Mouse (Mus musculus) C2C12 (cell line): ENCODE results near the gene Epha3. TPM values are rescaled to one million over a fixed set of nuclear protein-coding genes. Genes with fewer than 3 reads are reported as not detected.

Experiments used
- H3K27me3 ChIP-seq: one replicate; pipeline ENCODE4 v1.6.1; 2011; ENCODE audit not compliant: control insufficient read depth, insufficient read depth, insufficient read length
- H3K36me3 ChIP-seq: one replicate; pipeline ENCODE4 v1.6.1; 2011; ENCODE audit not compliant: control insufficient read depth, insufficient read depth
- H3K4me3 ChIP-seq: one replicate; pipeline ENCODE4 v1.5.1; 2011; ENCODE audit warnings: mild to moderate bottlenecking, control low read depth; ENCODE audit not compliant: poor library complexity, insufficient read depth, severe bottlenecking
- H3K79me2 ChIP-seq: one replicate; pipeline ENCODE4 v1.6.1; 2011; ENCODE audit not compliant: control insufficient read depth, insufficient read depth
- H3K79me3 ChIP-seq: one replicate; pipeline ENCODE4 v1.6.1; 2011; ENCODE audit warnings: low read depth, control low read depth
- H3ac ChIP-seq: one replicate; pipeline ENCODE3; 2011; ENCODE audit warnings: low read depth; ENCODE audit not compliant: control insufficient read depth, insufficient read length
- CEBPB ChIP-seq: IDR thresholded peaks from one replicate; pipeline ENCODE4 v1.6.1; 2011; ENCODE audit warnings: low read depth, mild to moderate bottlenecking, control low read depth, moderate library complexity
- CTCF ChIP-seq: IDR thresholded peaks from one replicate; pipeline ENCODE4 v1.5.1; 2011; ENCODE audit not compliant: control insufficient read depth, insufficient read depth, insufficient read length
- FOSL1 ChIP-seq: IDR thresholded peaks from one replicate; pipeline ENCODE4 v1.8.0; 2011; ENCODE audit warnings: mild to moderate bottlenecking, low read length; ENCODE audit not compliant: poor library complexity, insufficient read depth, severe bottlenecking
- MAX ChIP-seq: IDR thresholded peaks from one replicate; pipeline ENCODE4 v1.6.1; 2011; ENCODE audit warnings: mild to moderate bottlenecking, control low read depth
- MYOD1 ChIP-seq: IDR thresholded peaks from one replicate; pipeline ENCODE4 v1.6.1; 2011; ENCODE audit warnings: low read depth; ENCODE audit not compliant: control insufficient read depth, insufficient read length
- MYOG ChIP-seq: IDR thresholded peaks from one replicate; pipeline ENCODE4 v1.6.1; 2011; ENCODE audit not compliant: control insufficient read depth, insufficient read length; ENCODE audit errors: extremely low read depth
- USF1 ChIP-seq: IDR thresholded peaks from one replicate; pipeline ENCODE4 v1.6.1; 2011; ENCODE audit warnings: low read depth, mild to moderate bottlenecking, control low read depth, moderate library complexity
- polyA plus RNA-seq: library from polyadenylated mRNA; unstranded; fragments of >200 nt; fragmentation: generic; extraction: Trizol; gene quantifications from one replicate; pipeline ENCODE4 v1.2.1, GENCODE M21; 2012; ENCODE audit warnings: missing spikeins

Epha3 gene
- polyA plus RNA-seq, 1 experiment, result 0.26 TPM

GRCm38 (mm10) chr16:63780151-63780550 is 83.8 kb downstream of the Epha3 start:
- Histone ChIP-seq H3K4me3 (no peak overlapping the region), H3K79me3 (no peaks in the 10 kb centered on the region), H3K79me2 (no peaks in the 10 kb centered on the region), H3K36me3 (no peaks in the 10 kb centered on the region), H3ac (no peak overlapping the region), H3K27me3 (no peaks in the 10 kb centered on the region)
- TF ChIP-seq MYOD1, result no peak
- no peak for TF ChIP-seq MYOG
- no peak for TF ChIP-seq MAX
- TF ChIP-seq CTCF, result no peak
- TF ChIP-seq CEBPB, result no peak
- TF ChIP-seq FOSL1, result no peak
- no peak for TF ChIP-seq USF1

GRCm38 (mm10) chr16:63777811-63778210 is 86.2 kb downstream of the Epha3 start:
- Histone ChIP-seq H3K79me2 (no peaks in the 10 kb centered on the region), H3K79me3 (no peaks in the 10 kb centered on the region), H3ac (no peak overlapping the region), H3K4me3 (no peak overlapping the region), H3K27me3 (no peaks in the 10 kb centered on the region), H3K36me3 (no peaks in the 10 kb centered on the region)
- no peak for TF ChIP-seq USF1
- no peak for TF ChIP-seq MYOG
- TF ChIP-seq CTCF, result no peak
- no peak for TF ChIP-seq MAX
- no peak for TF ChIP-seq CEBPB
- no peak for TF ChIP-seq MYOD1
- TF ChIP-seq FOSL1, result no peak

- H3K4me3 ChIP-seq, result no peak overlapping the region
- H3K79me2 ChIP-seq, result no peaks in the 10 kb centered on the region
- TF ChIP-seq FOSL1, result no peak
- no peak for TF ChIP-seq USF1
- TF ChIP-seq CEBPB, result no peak
- no peak for TF ChIP-seq MYOD1
- TF ChIP-seq MAX, result no peak
- no peak for TF ChIP-seq CTCF
- TF ChIP-seq MYOG, result no peak
- no peak overlapping the region for H3ac ChIP-seq
- H3K27me3 ChIP-seq, result no peaks in the 10 kb centered on the region
- H3K79me3 ChIP-seq, result no peaks in the 10 kb centered on the region
- no peaks in the 10 kb centered on the region for H3K36me3 ChIP-seq
Measured at GRCm38 (mm10) chr16:63772566-63772965, 91.4 kb downstream of the Epha3 start.

- Histone ChIP-seq H3K36me3 (no peaks in the 10 kb centered on the region), H3K79me3 (no peaks in the 10 kb centered on the region), H3K27me3 (no peaks in the 10 kb centered on the region), H3K4me3 (no peak overlapping the region), H3ac (no peak overlapping the region), H3K79me2 (no peaks in the 10 kb centered on the region)
- no peak for TF ChIP-seq CEBPB
- TF ChIP-seq MYOG, result no peak
- TF ChIP-seq USF1, result no peak
- TF ChIP-seq FOSL1, result no peak
- TF ChIP-seq CTCF, result no peak
- no peak for TF ChIP-seq MYOD1
- no peak for TF ChIP-seq MAX
Measured at GRCm38 (mm10) chr16:63767589-63767988, 96.4 kb downstream of the Epha3 start.

GRCm38 (mm10) chr16:63761177-63761576 is 102.8 kb downstream of the Epha3 start:
- no peaks in the 10 kb centered on the region for H3K27me3 ChIP-seq
- no peak overlapping the region for H3K4me3 ChIP-seq
- no peak for TF ChIP-seq CEBPB
- TF ChIP-seq MYOD1, result no peak
- TF ChIP-seq MYOG, result no peak
- no peak for TF ChIP-seq FOSL1
- no peak for TF ChIP-seq MAX
- TF ChIP-seq USF1, result no peak
- no peak for TF ChIP-seq CTCF
- H3K36me3 ChIP-seq, result no peaks in the 10 kb centered on the region
- H3K79me2 ChIP-seq, result no peaks in the 10 kb centered on the region
- H3K79me3 ChIP-seq, result no peaks in the 10 kb centered on the region
- no peak overlapping the region for H3ac ChIP-seq

- no peaks in the 10 kb centered on the region for H3K27me3 ChIP-seq
- H3ac ChIP-seq, result no peak overlapping the region
- no peaks in the 10 kb centered on the region for H3K79me2 ChIP-seq
- no peaks in the 10 kb centered on the region for H3K79me3 ChIP-seq
- H3K36me3 ChIP-seq, result no peaks in the 10 kb centered on the region
- no peak overlapping the region for H3K4me3 ChIP-seq
- no peak for TF ChIP-seq CEBPB
- no peak for TF ChIP-seq CTCF
- no peak for TF ChIP-seq FOSL1
- TF ChIP-seq MYOG, result no peak
- TF ChIP-seq MAX, result no peak
- no peak for TF ChIP-seq USF1
- TF ChIP-seq MYOD1, result no peak
Measured at GRCm38 (mm10) chr16:63760112-63760511, 103.9 kb downstream of the Epha3 start.
